Mouse (Mus musculus): ENCODE measurements around the gene Prl2a1. TPM values are rescaled to one million over a fixed set of nuclear protein-coding genes. Genes with fewer than 3 reads are reported as not detected.
"Not testable (repeated sequence)": the region's sequence is repeated elsewhere in the genome, so short reads cannot be mapped to it uniquely, and the experiment has no call there.

The Prl2a1 gene
- polyA plus RNA-seq (2016; fragmentation: Nextera tagmentation; extraction: Ambion mirVana), result not detected in 2 replicates

DNA sequence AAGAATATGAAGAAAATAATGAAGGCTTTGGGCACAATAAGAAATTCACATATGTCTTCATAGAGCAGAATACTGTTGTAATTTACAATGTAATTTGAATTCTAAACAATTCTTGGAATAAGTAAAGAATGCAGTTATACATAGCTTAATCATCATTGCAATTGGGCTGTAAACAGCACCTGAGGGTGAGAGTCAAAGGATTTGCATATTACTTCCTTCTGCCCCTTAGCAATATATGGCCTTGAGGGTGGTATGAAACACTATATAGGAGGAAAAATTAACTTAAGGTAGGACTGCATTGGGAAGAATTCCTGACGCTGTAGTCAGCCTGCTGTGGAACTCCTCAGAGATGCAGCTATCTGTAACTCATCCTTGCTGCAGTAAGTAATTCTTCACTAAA lies at the start of gene Prl2a1:
Prl2a1 (plus strand) TSS at position 301 of the 400 bp plus-strand sequence.
- no peaks in the 10 kb centered on the region for H3K27me3 ChIP-seq (ENCODE audit: low read depth, poor library complexity, severe bottlenecking)
- 94% methylated on average over 1 of the region's 1 CpGs for WGBS
- no peaks in the 10 kb centered on the region for H3K4me1 ChIP-seq
- H3K27ac ChIP-seq (replicated peaks), result no peak within 1 kb of the TSS
- no peak within 1 kb of the TSS for H3K4me3 ChIP-seq
- H3K36me3 ChIP-seq, result no peaks in the 10 kb centered on the region
- no peak for DNase-seq (ENCODE audit: low spot score)
- H3K9me3 ChIP-seq (replicated peaks), result no peaks in the 10 kb centered on the region

DNA sequence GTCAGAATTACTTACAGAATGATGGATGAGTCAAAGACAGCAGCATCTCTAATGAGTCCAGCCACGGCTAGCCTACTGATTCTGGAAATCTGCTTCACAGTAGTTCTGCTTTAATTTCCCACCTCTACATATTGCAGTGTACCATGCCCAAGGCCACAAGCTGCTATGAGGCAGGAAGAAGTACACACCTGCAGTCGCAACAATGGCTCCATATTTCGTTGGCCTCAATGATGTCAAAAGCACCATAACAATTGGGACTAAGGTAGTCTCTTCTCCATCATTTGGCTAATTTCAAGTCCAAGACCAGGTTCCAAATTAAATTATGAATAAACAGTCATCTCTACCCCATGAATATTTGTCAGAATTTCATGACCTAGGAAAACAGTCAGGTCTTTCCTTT lies 20.8 kb upstream of the Prl2a1 start, which contains the start of gene Prl7c1:
Prl7c1 (minus strand) TSS at position 101 of the 400 bp plus-strand sequence.
- not testable (repeated sequence) for H3K4me3 ChIP-seq; H3K4me1 ChIP-seq; H3K27ac ChIP-seq (replicated peaks); H3K27me3 ChIP-seq (ENCODE audit: low read depth, poor library complexity, severe bottlenecking); H3K36me3 ChIP-seq; DNase-seq (ENCODE audit: low spot score); H3K9me3 ChIP-seq (replicated peaks)
- WGBS, result 88% methylated on average over 3 of the region's 3 CpGs

DNA sequence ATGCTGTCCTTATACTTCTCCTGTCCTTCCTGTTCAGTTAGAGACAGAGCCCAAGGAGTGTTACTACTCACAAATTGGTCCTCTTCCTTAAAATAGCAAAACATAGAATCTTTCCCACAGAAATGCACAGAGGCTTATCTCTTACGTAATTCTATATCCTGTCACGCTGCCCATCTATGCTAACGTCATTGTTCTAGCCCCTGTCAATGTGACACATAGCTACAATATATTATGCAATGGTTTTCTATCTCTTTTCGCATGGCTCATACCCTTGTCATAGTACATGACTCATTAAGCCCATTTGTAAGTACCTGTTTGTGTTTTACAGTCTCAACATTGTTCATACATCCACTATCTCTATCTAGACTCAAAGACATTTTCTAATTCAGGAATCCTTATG lies 2.2 kb upstream of the Prl2a1 start:
- Histone ChIP-seq H3K36me3 (no peaks in the 10 kb centered on the region), H3K4me1 (no peaks in the 10 kb centered on the region), H3K9me3 (replicated peaks) (no peaks in the 10 kb centered on the region), H3K27ac (replicated peaks) (no peak overlapping the region), H3K27me3 (ENCODE audit: low read depth, poor library complexity, severe bottlenecking) (no peaks in the 10 kb centered on the region), H3K4me3 (no peak overlapping the region)
- WGBS, result 90% methylated on average over 4 of the region's 4 CpGs
- no peak for DNase-seq (ENCODE audit: low spot score)

DNA sequence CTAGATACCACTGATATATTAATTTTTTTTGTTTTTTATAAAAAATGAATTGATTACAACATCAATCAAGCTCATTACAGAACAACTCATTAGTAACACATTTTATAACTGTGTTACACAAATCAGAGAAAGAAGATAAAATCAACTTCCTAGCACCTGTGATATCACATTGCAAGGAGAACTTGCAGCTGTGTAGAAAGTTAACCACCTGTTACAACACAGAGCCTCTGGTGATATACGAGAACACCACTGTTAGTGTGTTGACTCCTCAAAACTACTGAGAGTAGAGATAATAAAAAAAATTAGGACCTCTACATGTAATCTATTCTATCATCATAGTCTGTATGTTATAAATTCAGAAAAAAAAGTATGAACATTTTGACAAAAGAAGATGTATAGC lies 1.3 kb downstream of the Prl2a1 start:
- Histone ChIP-seq H3K9me3 (replicated peaks) (no peaks in the 10 kb centered on the region), H3K4me3 (no peak overlapping the region), H3K36me3 (no peaks in the 10 kb centered on the region), H3K4me1 (no peaks in the 10 kb centered on the region), H3K27me3 (ENCODE audit: low read depth, poor library complexity, severe bottlenecking) (no peaks in the 10 kb centered on the region), H3K27ac (replicated peaks) (no peak overlapping the region)
- 86% methylated on average over 1 of the region's 1 CpGs for WGBS
- DNase-seq (ENCODE audit: low spot score), result no peak

GRCm38 (mm10) chr13:27849042-27849441 lies 47.6 kb downstream of the Prl2a1 start, which contains the start of gene Prl2c1:
Prl2c1 (plus strand) TSS chr13:27849342.
- Histone ChIP-seq H3K4me3 (no peak within 1 kb of the TSS), H3K4me1 (no peaks in the 10 kb centered on the region), H3K36me3 (no peaks in the 10 kb centered on the region), H3K27me3 (ENCODE audit: low read depth, poor library complexity, severe bottlenecking) (no peaks in the 10 kb centered on the region), H3K9me3 (replicated peaks) (no peaks in the 10 kb centered on the region), H3K27ac (replicated peaks) (no peak within 1 kb of the TSS)
- 89% methylated on average over 3 of the region's 3 CpGs for WGBS
- no peak for DNase-seq (ENCODE audit: low spot score)

Other genes starting within 250 kb of the Prl2a1 start
- not detected in 2 replicates for gene Prl8a9, start 237.0 kb upstream of the Prl2a1 start, polyA plus RNA-seq (2016; fragmentation: Nextera tagmentation; extraction: Ambion mirVana)
- not detected in 2 replicates for gene Prl8a1, start 219.5 kb upstream of the Prl2a1 start, polyA plus RNA-seq (2016; fragmentation: Nextera tagmentation; extraction: Ambion mirVana)
- gene Prl7b1, start 191.1 kb upstream of the Prl2a1 start, polyA plus RNA-seq (2016; fragmentation: Nextera tagmentation; extraction: Ambion mirVana), result not detected in 2 replicates
- not detected in 2 replicates for gene Prl7a1, start 159.2 kb upstream of the Prl2a1 start, polyA plus RNA-seq (2016; fragmentation: Nextera tagmentation; extraction: Ambion mirVana)
- gene Prl7a2, start 133.6 kb upstream of the Prl2a1 start, polyA plus RNA-seq (2016; fragmentation: Nextera tagmentation; extraction: Ambion mirVana), result not detected in 2 replicates
- not detected in 2 replicates for gene Prl7d1, start 84.9 kb upstream of the Prl2a1 start, polyA plus RNA-seq (2016; fragmentation: Nextera tagmentation; extraction: Ambion mirVana)
- gene Prl7c1, start 20.9 kb upstream of the Prl2a1 start, polyA plus RNA-seq (2016; fragmentation: Nextera tagmentation; extraction: Ambion mirVana), result not detected in 2 replicates
- gene Prl2c1, start 47.7 kb downstream of the Prl2a1 start, polyA plus RNA-seq (2016; fragmentation: Nextera tagmentation; extraction: Ambion mirVana), result not detected in 2 replicates
- not detected in 2 replicates for gene Prl4a1, start 214.6 kb downstream of the Prl2a1 start, polyA plus RNA-seq (2016; fragmentation: Nextera tagmentation; extraction: Ambion mirVana)

Data from midbrain, embryonic 10.5 days (tissue).